ENCODE assay signal across 17 mouse cellular contexts in the genomic region with DNA sequence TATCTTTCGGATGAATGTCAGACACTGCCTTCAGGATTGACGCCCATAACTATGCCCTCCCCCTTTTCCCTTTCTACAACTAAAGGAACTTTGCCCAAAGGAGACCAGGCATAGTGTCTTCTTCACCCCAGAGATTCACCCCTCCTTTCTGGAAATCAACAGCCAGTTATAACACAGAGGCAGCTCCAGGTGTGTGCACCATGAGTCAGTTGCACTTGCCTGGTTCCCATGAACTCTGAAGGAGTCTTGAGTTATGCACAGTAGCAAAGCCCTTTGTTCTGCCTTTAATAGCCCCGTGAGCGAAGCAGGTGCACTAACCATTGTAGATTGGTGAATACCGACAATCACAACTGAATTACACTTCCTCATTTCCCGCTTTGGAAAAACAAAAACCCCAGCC.
A peak's percentile ranks its signal among the peaks of the same experiment; 100 is the strongest.
DNase-seq lines count a peak whose midpoint lies in the region; ATAC-seq lines count a peak whose summit lies in the region.
"Had no signal": no experiment of that assay in that cellular context is flagged by ENCODE, and none has a peak within 500 bp of the region (broad histone marks: within the 10 kb centered on the region; RNA-seq: fewer than 3 reads in every experiment).

No protein-coding gene starts in this region.

- H3K4me3 ChIP-seq in embryonic facial prominence, embryonic 13.5 days, result no peak overlapping the region
- no peak overlapping the region for H3K4me3 ChIP-seq in embryonic facial prominence, embryonic 10.5 days
- no peak overlapping the region for H3K4me3 ChIP-seq in midbrain, embryonic 11.5 days (ENCODE audit: low read depth, low read length)
- H3K4me3 ChIP-seq in midbrain, embryonic 14.5 days (replicated peaks; ENCODE audit: low read depth, low read length), result no peak overlapping the region
- no peak overlapping the region for H3K4me3 ChIP-seq in heart, embryonic 12.5 days
- H3K4me3 ChIP-seq: heart, embryonic 13.5 days; hindbrain, embryonic 15.5 days had no signal

- no peaks in the 10 kb centered on the region for H3K4me1 ChIP-seq in embryonic facial prominence, embryonic 13.5 days
- no peaks in the 10 kb centered on the region for H3K4me1 ChIP-seq in embryonic facial prominence, embryonic 10.5 days
- no peaks in the 10 kb centered on the region for H3K4me1 ChIP-seq in midbrain, embryonic 11.5 days (ENCODE audit: control insufficient read depth, insufficient read depth, low read length)
- no peaks in the 10 kb centered on the region for H3K4me1 ChIP-seq in midbrain, embryonic 14.5 days (ENCODE audit: control insufficient read depth, insufficient read depth, low read length)
- H3K4me1 ChIP-seq in heart, embryonic 12.5 days (replicated peaks), result no peaks in the 10 kb centered on the region
- H3K4me1 ChIP-seq: heart, embryonic 13.5 days; hindbrain, embryonic 15.5 days had no signal

- H3K27ac ChIP-seq in embryonic facial prominence, embryonic 13.5 days, result no peak overlapping the region
- no peak overlapping the region for H3K27ac ChIP-seq in embryonic facial prominence, embryonic 10.5 days (replicated peaks)
- H3K27ac ChIP-seq in midbrain, embryonic 11.5 days (ENCODE audit: low read depth, low read length), result no peak overlapping the region
- no peak overlapping the region for H3K27ac ChIP-seq in midbrain, embryonic 14.5 days (replicated peaks; ENCODE audit: low read depth, low read length)
- no peak overlapping the region for H3K27ac ChIP-seq in heart, embryonic 12.5 days (ENCODE audit: poor library complexity, severe bottlenecking)
- H3K27ac ChIP-seq: heart, embryonic 13.5 days; hindbrain, embryonic 15.5 days had no signal

- no peak for DNase-seq in embryonic facial prominence, embryonic 10.5 days (ENCODE audit: low spot score)
- DNase-seq in midbrain, embryonic 11.5 days (ENCODE audit: low spot score, missing footprints), result peak; percentile 76
- DNase-seq in midbrain, embryonic 14.5 days, result no peak
- DNase-seq in layer of hippocampus, adult 11-12 months (ENCODE audit: low spot score), result no peak
- DNase-seq: adrenal gland, adult 2 months; adrenal gland, postnatal 25 days; cerebellum, adult 2 months; cerebellum, postnatal 14 days; forebrain, postnatal 0 days; gastrocnemius, postnatal 14 days; heart, postnatal 36 days had no signal

- peak; percentile 26; the same call in 1 of the 2 replicates for ATAC-seq in embryonic facial prominence, embryonic 13.5 days (ENCODE audit: insufficient number of reproducible peaks, insufficient read depth, low FRiP score, low TSS enrichment, low read depth)
- no peak for ATAC-seq in midbrain, embryonic 11.5 days (ENCODE audit: low FRiP score)
- ATAC-seq in midbrain, embryonic 14.5 days (ENCODE audit: low FRiP score, low TSS enrichment), result no peak
- peak; percentile 23 for ATAC-seq in granulocyte monocyte progenitor cell, adult 5-6 weeks (replicated peaks; ENCODE audit: poor library complexity, severe bottlenecking)
- no peak for ATAC-seq in heart, embryonic 12.5 days (ENCODE audit: insufficient number of reproducible peaks, low FRiP score)
- ATAC-seq: forebrain, postnatal 0 days; inflammation-experienced regulatory T-cells, adult 6 months had no signal

- H3K36me3 ChIP-seq in embryonic facial prominence, embryonic 13.5 days, result peaks cover 32% of the 10 kb centered on the region
- peaks cover 40% of the 10 kb centered on the region for H3K36me3 ChIP-seq in embryonic facial prominence, embryonic 10.5 days (replicated peaks)
- H3K36me3 ChIP-seq in midbrain, embryonic 11.5 days (ENCODE audit: control insufficient read depth, insufficient read depth, low read length), result peaks cover 2% of the 10 kb centered on the region
- H3K36me3 ChIP-seq in midbrain, embryonic 14.5 days (ENCODE audit: control insufficient read depth, insufficient read depth, low read length), result peaks cover 36% of the 10 kb centered on the region
- H3K36me3 ChIP-seq in heart, embryonic 12.5 days, result peaks cover 32% of the 10 kb centered on the region

- 82% methylated on average over 6 of the region's 6 CpGs for WGBS in embryonic facial prominence, embryonic 13.5 days
- 89% methylated on average over 6 of the region's 6 CpGs for WGBS in embryonic facial prominence, embryonic 10.5 days
- WGBS in midbrain, embryonic 11.5 days, result 86% methylated on average over 6 of the region's 6 CpGs
- WGBS in midbrain, embryonic 14.5 days, result 76% methylated on average over 6 of the region's 6 CpGs
- 75% methylated on average over 6 of the region's 6 CpGs for WGBS in heart, embryonic 12.5 days

- H3K4me2 ChIP-seq in embryonic facial prominence, embryonic 13.5 days, result no peak overlapping the region
- H3K4me2 ChIP-seq in midbrain, embryonic 11.5 days, result no peak overlapping the region
- no peak overlapping the region for H3K4me2 ChIP-seq in midbrain, embryonic 14.5 days (ENCODE audit: low read length)
- H3K4me2 ChIP-seq in heart, embryonic 12.5 days, result no peak overlapping the region
- H3K4me2 ChIP-seq: heart, embryonic 13.5 days; hindbrain, embryonic 15.5 days had no signal

- no peaks in the 10 kb centered on the region for H3K9me3 ChIP-seq in embryonic facial prominence, embryonic 13.5 days
- H3K9me3 ChIP-seq in embryonic facial prominence, embryonic 10.5 days, result no peaks in the 10 kb centered on the region
- H3K9me3 ChIP-seq in midbrain, embryonic 11.5 days (ENCODE audit: control insufficient read depth, low read length), result no peaks in the 10 kb centered on the region
- H3K9me3 ChIP-seq in midbrain, embryonic 14.5 days (ENCODE audit: control insufficient read depth, low read length), result no peaks in the 10 kb centered on the region
- H3K9me3 ChIP-seq in heart, embryonic 12.5 days (replicated peaks), result no peaks in the 10 kb centered on the region
- H3K9me3 ChIP-seq: heart, embryonic 13.5 days; hindbrain, embryonic 15.5 days had no signal

- H3K9ac ChIP-seq in embryonic facial prominence, embryonic 13.5 days, result no peak overlapping the region
- H3K9ac ChIP-seq in midbrain, embryonic 11.5 days (ENCODE audit: low read length), result no peak overlapping the region
- H3K9ac ChIP-seq in midbrain, embryonic 14.5 days (replicated peaks; ENCODE audit: low read length), result no peak overlapping the region
- H3K9ac ChIP-seq in heart, embryonic 12.5 days, result no peak overlapping the region
- H3K9ac ChIP-seq: forebrain, postnatal 0 days; heart, embryonic 13.5 days; hindbrain, embryonic 15.5 days had no signal

- H3K27me3 ChIP-seq in embryonic facial prominence, embryonic 13.5 days, result no peaks in the 10 kb centered on the region
- H3K27me3 ChIP-seq in embryonic facial prominence, embryonic 10.5 days (replicated peaks; ENCODE audit: low read depth, poor library complexity, severe bottlenecking), result no peaks in the 10 kb centered on the region
- H3K27me3 ChIP-seq in midbrain, embryonic 11.5 days (ENCODE audit: control insufficient read depth, insufficient read depth, low read length), result no peaks in the 10 kb centered on the region
- H3K27me3 ChIP-seq in midbrain, embryonic 14.5 days (ENCODE audit: control insufficient read depth, insufficient read depth, low read length), result no peaks in the 10 kb centered on the region
- H3K27me3 ChIP-seq in heart, embryonic 12.5 days (replicated peaks), result no peaks in the 10 kb centered on the region
- H3K27me3 ChIP-seq: heart, embryonic 13.5 days; hindbrain, embryonic 15.5 days had no signal

Comparison
In these comparisons a context has a peak if more than half of its experiments do, and no peak if none do; other contexts are left out.
1. ATAC-seq: peak in embryonic facial prominence, embryonic 13.5 days (single experiment) and granulocyte monocyte progenitor cell, adult 5-6 weeks (single experiment); none in midbrain, embryonic 11.5 days (single experiment), midbrain, embryonic 14.5 days (single experiment) and heart, embryonic 12.5 days (single experiment).